ENCODE assay signal across 23 mouse cellular contexts in the genomic region with DNA sequence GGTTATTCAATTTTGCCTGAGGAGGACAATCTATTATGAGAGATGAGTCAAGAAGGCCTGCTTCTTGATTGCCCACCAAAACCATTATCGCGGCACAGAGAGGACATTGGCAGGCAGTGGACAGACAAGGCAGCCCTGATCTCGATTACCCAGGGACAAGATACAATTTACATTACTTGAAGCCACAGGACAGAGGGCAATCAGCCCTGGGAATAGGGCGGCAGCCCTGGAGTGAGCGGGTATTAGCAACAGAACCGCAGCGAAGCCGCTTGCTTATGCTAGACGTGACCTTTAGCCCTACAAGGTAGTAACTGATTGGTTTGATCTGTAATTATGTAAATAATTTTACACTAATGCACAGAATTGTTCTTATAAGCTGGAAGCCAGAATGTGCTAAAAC.
DNase-seq lines count a peak whose midpoint lies in the region; ATAC-seq and TF ChIP-seq lines count a peak whose summit lies in the region.
"Had no signal": no experiment of that assay in that cellular context is flagged by ENCODE, and none has a peak within 500 bp of the region (broad histone marks: within the 10 kb centered on the region; RNA-seq: fewer than 3 reads in every experiment).

No protein-coding gene starts in this region.

- ATAC-seq in hindbrain, embryonic 11.5 days (ENCODE audit: low FRiP score): peak; percentile 65; the same call in 1 of the 2 replicates
- no peak; the same call in 1 of the 2 replicates for ATAC-seq in hindbrain, embryonic 12.5 days (ENCODE audit: low FRiP score)
- 0 out of 2 replicates have a peak, but pooled peaks have one; percentile 8 for ATAC-seq in midbrain, embryonic 14.5 days (ENCODE audit: low FRiP score, low TSS enrichment)
- ATAC-seq in midbrain, postnatal 0 days (ENCODE audit: low FRiP score): no peak
- ATAC-seq: activated CD4-positive, CD25-positive, alpha-beta regulatory T cell, adult 4 months; forebrain, embryonic 13.5 days; forebrain, embryonic 16.5 days had no signal

- H3K27ac ChIP-seq in hindbrain, embryonic 11.5 days (ENCODE audit: low read depth, low read length): no peak overlapping the region
- H3K27ac ChIP-seq in hindbrain, embryonic 12.5 days: no peak overlapping the region
- H3K27ac ChIP-seq in midbrain, embryonic 14.5 days (replicated peaks; ENCODE audit: low read depth, low read length): no peak overlapping the region
- no peak overlapping the region for H3K27ac ChIP-seq in midbrain, postnatal 0 days (ENCODE audit: low read depth, low read length)
- H3K27ac ChIP-seq: embryonic facial prominence, embryonic 12.5 days; embryonic facial prominence, embryonic 15.5 days; forebrain, embryonic 13.5 days; hindbrain, embryonic 10.5 days; hindbrain, embryonic 15.5 days had no signal

- no peak overlapping the region for H3K4me2 ChIP-seq in hindbrain, embryonic 11.5 days (replicated peaks; ENCODE audit: low read depth, low read length)
- no peak overlapping the region for H3K4me2 ChIP-seq in hindbrain, embryonic 12.5 days (replicated peaks)
- no peak overlapping the region for H3K4me2 ChIP-seq in midbrain, embryonic 14.5 days (ENCODE audit: low read length)
- no peak overlapping the region for H3K4me2 ChIP-seq in midbrain, postnatal 0 days (ENCODE audit: low read depth, low read length, poor library complexity, severe bottlenecking)
- H3K4me2 ChIP-seq: embryonic facial prominence, embryonic 12.5 days; embryonic facial prominence, embryonic 15.5 days; forebrain, embryonic 13.5 days; heart, embryonic 11.5 days; hindbrain, embryonic 15.5 days had no signal

- no peak overlapping the region for H3K9ac ChIP-seq in hindbrain, embryonic 11.5 days (ENCODE audit: low read depth, low read length)
- no peak overlapping the region for H3K9ac ChIP-seq in hindbrain, embryonic 12.5 days
- H3K9ac ChIP-seq in midbrain, embryonic 14.5 days (replicated peaks; ENCODE audit: low read length): no peak overlapping the region
- H3K9ac ChIP-seq in midbrain, postnatal 0 days (replicated peaks; ENCODE audit: low read length, poor library complexity, severe bottlenecking): no peak overlapping the region
- H3K9ac ChIP-seq: embryonic facial prominence, embryonic 12.5 days; embryonic facial prominence, embryonic 15.5 days; forebrain, embryonic 13.5 days; hindbrain, embryonic 15.5 days had no signal

- H3K27me3 ChIP-seq in hindbrain, embryonic 11.5 days (ENCODE audit: control insufficient read depth, insufficient read depth, low read length): no peaks in the 10 kb centered on the region
- no peaks in the 10 kb centered on the region for H3K27me3 ChIP-seq in hindbrain, embryonic 12.5 days
- no peaks in the 10 kb centered on the region for H3K27me3 ChIP-seq in midbrain, embryonic 14.5 days (ENCODE audit: control insufficient read depth, insufficient read depth, low read length)
- no peaks in the 10 kb centered on the region for H3K27me3 ChIP-seq in midbrain, postnatal 0 days (ENCODE audit: insufficient read depth, low read length)
- H3K27me3 ChIP-seq: embryonic facial prominence, embryonic 12.5 days; embryonic facial prominence, embryonic 15.5 days; forebrain, embryonic 13.5 days; hindbrain, embryonic 15.5 days had no signal

- WGBS in hindbrain, embryonic 11.5 days: 72% methylated on average over 9 of the region's 9 CpGs
- WGBS in hindbrain, embryonic 12.5 days: 74% methylated on average over 9 of the region's 9 CpGs
- 74% methylated on average over 9 of the region's 9 CpGs for WGBS in midbrain, embryonic 14.5 days
- WGBS in midbrain, postnatal 0 days: 83% methylated on average over 9 of the region's 9 CpGs

- H3K4me1 ChIP-seq in hindbrain, embryonic 11.5 days (replicated peaks; ENCODE audit: control insufficient read depth, insufficient read depth, low read length): no peaks in the 10 kb centered on the region
- 0 out of 2 replicates have a peak, but pooled peaks cover 2% of the 10 kb centered on the region for H3K4me1 ChIP-seq in hindbrain, embryonic 12.5 days
- H3K4me1 ChIP-seq in midbrain, embryonic 14.5 days (ENCODE audit: control insufficient read depth, insufficient read depth, low read length): no peaks in the 10 kb centered on the region
- no peaks in the 10 kb centered on the region for H3K4me1 ChIP-seq in midbrain, postnatal 0 days (ENCODE audit: insufficient read depth, low read length)
- H3K4me1 ChIP-seq: embryonic facial prominence, embryonic 12.5 days; embryonic facial prominence, embryonic 15.5 days; forebrain, embryonic 13.5 days; hindbrain, embryonic 10.5 days; hindbrain, embryonic 15.5 days had no signal

- no peak overlapping the region for H3K4me3 ChIP-seq in hindbrain, embryonic 11.5 days (ENCODE audit: low read depth, low read length)
- no peak overlapping the region for H3K4me3 ChIP-seq in hindbrain, embryonic 12.5 days
- H3K4me3 ChIP-seq in midbrain, embryonic 14.5 days (replicated peaks; ENCODE audit: low read depth, low read length): no peak overlapping the region
- no peak overlapping the region for H3K4me3 ChIP-seq in midbrain, postnatal 0 days (ENCODE audit: low read depth, low read length)
- H3K4me3 ChIP-seq: embryonic facial prominence, embryonic 12.5 days; embryonic facial prominence, embryonic 15.5 days; forebrain, embryonic 13.5 days; hindbrain, embryonic 10.5 days; hindbrain, embryonic 15.5 days had no signal

- peak; percentile 8 for DNase-seq in embryo, embryonic 11 days
- DNase-seq in embryo, embryonic 10.5 days (ENCODE audit: low spot score): no peak
- DNase-seq in hindbrain, embryonic 11.5 days (ENCODE audit: low spot score): peak; percentile 10
- peak; percentile 19 for DNase-seq in midbrain, embryonic 14.5 days
- DNase-seq in midbrain, postnatal 0 days (ENCODE audit: low spot score): no peak
- no peak for DNase-seq in cerebellum, postnatal 14 days
- DNase-seq: adrenal gland, adult 8-10 months; adrenal gland, postnatal 25 days; cerebellum, adult 18-20 months; cerebellum, adult 9-11 months; cerebellum, postnatal 36 days; gastrocnemius, postnatal 10 days; gastrocnemius, postnatal 36 days; heart, postnatal 36 days had no signal

- no peak for TF ChIP-seq CTCF in midbrain, postnatal 0 days (IDR thresholded peaks at IDR 0.05)

- no peaks in the 10 kb centered on the region for H3K9me3 ChIP-seq in hindbrain, embryonic 11.5 days (ENCODE audit: control insufficient read depth, low read length)
- H3K9me3 ChIP-seq in hindbrain, embryonic 12.5 days (replicated peaks): no peaks in the 10 kb centered on the region
- no peaks in the 10 kb centered on the region for H3K9me3 ChIP-seq in midbrain, embryonic 14.5 days (ENCODE audit: control insufficient read depth, low read length)
- no peaks in the 10 kb centered on the region for H3K9me3 ChIP-seq in midbrain, postnatal 0 days (ENCODE audit: low read length)
- H3K9me3 ChIP-seq: embryonic facial prominence, embryonic 12.5 days; embryonic facial prominence, embryonic 15.5 days; forebrain, embryonic 13.5 days; hindbrain, embryonic 10.5 days; hindbrain, embryonic 15.5 days had no signal

- no peaks in the 10 kb centered on the region for H3K36me3 ChIP-seq in hindbrain, embryonic 11.5 days (ENCODE audit: control insufficient read depth, insufficient read depth, low read length)
- no peaks in the 10 kb centered on the region for H3K36me3 ChIP-seq in hindbrain, embryonic 12.5 days
- no peaks in the 10 kb centered on the region for H3K36me3 ChIP-seq in midbrain, embryonic 14.5 days (ENCODE audit: control insufficient read depth, insufficient read depth, low read length)
- H3K36me3 ChIP-seq in midbrain, postnatal 0 days (ENCODE audit: insufficient read depth, low read length): no peaks in the 10 kb centered on the region
- H3K36me3 ChIP-seq: embryonic facial prominence, embryonic 12.5 days; embryonic facial prominence, embryonic 15.5 days; hindbrain, embryonic 10.5 days; hindbrain, embryonic 15.5 days had no signal

Comparison
In these comparisons a context has a peak if more than half of its experiments do, and no peak if none do; other contexts are left out.
1. DNase-seq: peak in embryo, embryonic 11 days (single experiment), hindbrain, embryonic 11.5 days (single experiment) and midbrain, embryonic 14.5 days (single experiment); none in embryo, embryonic 10.5 days (single experiment), midbrain, postnatal 0 days (single experiment) and cerebellum, postnatal 14 days (0 of 2).
2. ATAC-seq: peak in hindbrain, embryonic 11.5 days (single experiment) and midbrain, embryonic 14.5 days (single experiment); none in hindbrain, embryonic 12.5 days (single experiment) and midbrain, postnatal 0 days (single experiment).